In the genomic region with DNA sequence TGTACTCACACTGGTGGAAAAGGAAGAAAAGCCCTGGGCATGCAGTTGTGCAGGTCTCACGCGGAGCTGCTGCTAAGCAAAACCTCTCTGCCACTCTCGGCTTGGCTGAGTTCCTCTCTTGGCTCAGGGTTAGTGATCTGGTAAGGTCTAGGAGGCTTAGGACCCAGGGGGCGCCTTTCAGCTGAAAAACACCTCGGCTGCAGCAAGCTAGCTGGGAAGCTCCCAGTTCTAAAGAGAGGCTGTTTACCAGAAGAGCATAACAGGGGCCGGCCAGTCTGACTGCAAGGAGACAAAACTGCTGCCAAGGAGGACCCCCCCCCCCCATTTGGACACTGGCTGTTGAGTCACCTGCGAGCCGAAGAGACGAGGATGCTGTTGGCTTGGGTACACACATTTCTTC, we compare ENCODE assay signal across 8 mouse cellular contexts. TPM values are rescaled to one million over a fixed set of nuclear protein-coding genes. Genes with fewer than 3 reads are reported as not detected.
DNase-seq lines count a peak whose midpoint lies in the region; ATAC-seq and TF ChIP-seq lines count a peak whose summit lies in the region.

No protein-coding gene starts in this region.

- no peaks in the 10 kb centered on the region for H3K27me3 ChIP-seq in embryonic facial prominence, embryonic 11.5 days (ENCODE audit: control insufficient read depth, insufficient read depth, low read length)
- H3K27me3 ChIP-seq in heart, adult 2 months (ENCODE audit: control insufficient read depth, insufficient read depth, low read length): no peaks in the 10 kb centered on the region
- no peaks in the 10 kb centered on the region for H3K27me3 ChIP-seq in kidney, adult 2 months (replicated peaks; ENCODE audit: control insufficient read depth, insufficient read depth, low read length)
- H3K27me3 ChIP-seq in limb, embryonic 11.5 days (ENCODE audit: control insufficient read depth, insufficient read depth, low read length): no peaks in the 10 kb centered on the region
- peaks cover 11% of the 10 kb centered on the region; the same call in 1 of the 2 replicates for H3K27me3 ChIP-seq in midbrain, embryonic 12.5 days
- no peaks in the 10 kb centered on the region for H3K27me3 ChIP-seq in small intestine, adult 2 months (ENCODE audit: control insufficient read depth, insufficient read depth, low read length)

- peak; percentile 92 for TF ChIP-seq EP300 in heart, adult 2 months (IDR thresholded peaks at IDR 0.05; ENCODE audit: insufficient read depth, low read depth, low read length)

- H3K4me3 ChIP-seq in embryonic facial prominence, embryonic 11.5 days (ENCODE audit: low read depth, low read length): peak overlapping the region; percentile 39
- peak overlapping the region; percentile 77 for H3K4me3 ChIP-seq in heart, adult 2 months
- H3K4me3 ChIP-seq in kidney, adult 2 months (ENCODE audit: insufficient read depth, low read depth, low read length): peak overlapping the region; percentile 60
- peak overlapping the region; percentile 41 for H3K4me3 ChIP-seq in limb, embryonic 11.5 days (ENCODE audit: low read depth, low read length)
- peak overlapping the region; percentile 54 for H3K4me3 ChIP-seq in midbrain, embryonic 12.5 days
- peak overlapping the region; percentile 61 for H3K4me3 ChIP-seq in small intestine, adult 2 months (ENCODE audit: low read depth, low read length)

- intact Hi-C loops in heart, adult 2 months (cut with DNase I): loop anchor here (2.0 to 5.0 kb wide), 4 partner anchors 16 to 122 kb away; partner anchors contain the start of genes Limk2 and Rnf185

- peak overlapping the region; percentile 98 for H3K4me2 ChIP-seq in embryonic facial prominence, embryonic 11.5 days (ENCODE audit: low read depth, low read length)
- peak overlapping the region; percentile 92 for H3K4me2 ChIP-seq in limb, embryonic 11.5 days (ENCODE audit: low read depth, severe bottlenecking)
- H3K4me2 ChIP-seq in midbrain, embryonic 12.5 days (replicated peaks): peak overlapping the region; percentile 98

- 2% methylated on average over 9 of the region's 9 CpGs for WGBS in embryonic facial prominence, embryonic 11.5 days
- WGBS in heart, adult 2 months: 0% methylated on average over 9 of the region's 9 CpGs
- under 1% methylated on average over 9 of the region's 9 CpGs for WGBS in kidney, adult 2 months
- WGBS in limb, embryonic 11.5 days: 3% methylated on average over 9 of the region's 9 CpGs
- WGBS in midbrain, embryonic 12.5 days: 2% methylated on average over 9 of the region's 9 CpGs
- under 1% methylated on average over 9 of the region's 9 CpGs for WGBS in small intestine, adult 2 months

- DNase-seq in adrenal gland, postnatal 10 days: peak; percentile 89
- DNase-seq in embryonic facial prominence, embryonic 11.5 days (ENCODE audit: low spot score): peak; percentile 82
- DNase-seq in heart, adult 2 months: peak; percentile 87 to 92
- DNase-seq in kidney, adult 2 months: peak; percentile 89
- DNase-seq in limb, embryonic 11.5 days (ENCODE audit: low spot score): peak; percentile 79

- H3K36me3 ChIP-seq in embryonic facial prominence, embryonic 11.5 days (replicated peaks; ENCODE audit: control insufficient read depth, insufficient read depth, low read depth, low read length): no peaks in the 10 kb centered on the region
- peaks cover 27% of the 10 kb centered on the region for H3K36me3 ChIP-seq in heart, adult 2 months (ENCODE audit: control insufficient read depth, insufficient read depth, low read length)
- no peaks in the 10 kb centered on the region for H3K36me3 ChIP-seq in kidney, adult 2 months (ENCODE audit: control insufficient read depth, insufficient read depth, low read length)
- no peaks in the 10 kb centered on the region for H3K36me3 ChIP-seq in limb, embryonic 11.5 days (ENCODE audit: control insufficient read depth, insufficient read depth, low read length)
- H3K36me3 ChIP-seq in midbrain, embryonic 12.5 days: no peaks in the 10 kb centered on the region
- H3K36me3 ChIP-seq in small intestine, adult 2 months (ENCODE audit: control insufficient read depth, insufficient read depth, low read length): no peaks in the 10 kb centered on the region

- TF ChIP-seq CTCF in heart, adult 2 months (IDR thresholded peaks at IDR 0.05): peak; percentile 73
- TF ChIP-seq CTCF in kidney, adult 2 months (conservative IDR thresholded peaks at IDR 0.05; ENCODE audit: insufficient read depth, insufficient read length, low read depth, low read length): peak; percentile 40; the same call in 1 of the 2 replicates
- TF ChIP-seq CTCF in small intestine, adult 2 months (IDR thresholded peaks at IDR 0.05; ENCODE audit: extremely low read depth, insufficient read length, insufficient replicate concordance, low read depth, low read length): peak; percentile 34; the same call in 1 of the 2 replicates

- H3K9me3 ChIP-seq in embryonic facial prominence, embryonic 11.5 days (replicated peaks; ENCODE audit: control insufficient read depth, low read length): no peaks in the 10 kb centered on the region
- H3K9me3 ChIP-seq in limb, embryonic 11.5 days (ENCODE audit: control insufficient read depth, low read length): no peaks in the 10 kb centered on the region
- H3K9me3 ChIP-seq in midbrain, embryonic 12.5 days: no peaks in the 10 kb centered on the region

- peak; percentile 84 for TF ChIP-seq POLR2A in heart, adult 2 months (IDR thresholded peaks at IDR 0.05; ENCODE audit: insufficient read depth, low read depth, low read length)
- no peak for TF ChIP-seq POLR2A in kidney, adult 2 months (IDR thresholded peaks at IDR 0.05; ENCODE audit: low read depth, low read length)
- TF ChIP-seq POLR2A in small intestine, adult 2 months (IDR thresholded peaks at IDR 0.05; ENCODE audit: low read depth, low read length): peak; percentile 56

- 0 out of 2 replicates have a peak, but pooled peaks have one; percentile 17 for ATAC-seq in embryonic facial prominence, embryonic 11.5 days (replicated peaks; ENCODE audit: insufficient number of reproducible peaks, low FRiP score, low TSS enrichment, low read depth)
- no peak for ATAC-seq in limb, embryonic 11.5 days (ENCODE audit: insufficient number of reproducible peaks, low FRiP score, low TSS enrichment, low read depth)
- no peak for ATAC-seq in midbrain, embryonic 12.5 days (ENCODE audit: low FRiP score, low read depth)
- ATAC-seq in erythroblast, adult 5-6 weeks (replicated peaks; ENCODE audit: low FRiP score, poor library complexity, severe bottlenecking): no peak

- no peaks in the 10 kb centered on the region for H3K79me2 ChIP-seq in heart, adult 2 months (replicated peaks; ENCODE audit: control insufficient read depth, insufficient read depth, low read length)

- H3K9ac ChIP-seq in embryonic facial prominence, embryonic 11.5 days (replicated peaks; ENCODE audit: low read length): peak overlapping the region; percentile 57
- peak overlapping the region; percentile 85 for H3K9ac ChIP-seq in heart, adult 2 months (ENCODE audit: low read depth, low read length)
- peak overlapping the region; percentile 61 for H3K9ac ChIP-seq in limb, embryonic 11.5 days (ENCODE audit: low read length)
- peak overlapping the region; percentile 68 for H3K9ac ChIP-seq in midbrain, embryonic 12.5 days (replicated peaks)

- no peak overlapping the region for H3K27ac ChIP-seq in embryonic facial prominence, embryonic 11.5 days (replicated peaks; ENCODE audit: low read depth, low read length)
- peak overlapping the region; percentile 94 for H3K27ac ChIP-seq in heart, adult 2 months
- H3K27ac ChIP-seq in kidney, adult 2 months (ENCODE audit: insufficient read depth, low read depth, low read length): peak overlapping the region; percentile 89
- H3K27ac ChIP-seq in limb, embryonic 11.5 days (replicated peaks; ENCODE audit: low read depth, low read length): no peak overlapping the region; the same call in 1 of the 2 replicates
- peak overlapping the region; percentile 46 for H3K27ac ChIP-seq in midbrain, embryonic 12.5 days (replicated peaks)
- H3K27ac ChIP-seq in small intestine, adult 2 months (ENCODE audit: insufficient read depth, low read depth, low read length): peak overlapping the region; percentile 69

- H3K4me1 ChIP-seq in embryonic facial prominence, embryonic 11.5 days (ENCODE audit: control insufficient read depth, insufficient read depth, low read length): peaks cover 2% of the 10 kb centered on the region; the same call in 1 of the 2 replicates
- peaks cover 30% of the 10 kb centered on the region for H3K4me1 ChIP-seq in heart, adult 2 months (ENCODE audit: control insufficient read depth, insufficient read depth, low read length)
- H3K4me1 ChIP-seq in kidney, adult 2 months (ENCODE audit: control insufficient read depth, insufficient read depth, low read length): peaks cover 11% of the 10 kb centered on the region; the same call in 1 of the 2 replicates
- H3K4me1 ChIP-seq in limb, embryonic 11.5 days (ENCODE audit: control insufficient read depth, insufficient read depth, low read length): peaks cover 3% of the 10 kb centered on the region; the same call in 1 of the 2 replicates
- peaks cover 21% of the 10 kb centered on the region for H3K4me1 ChIP-seq in midbrain, embryonic 12.5 days
- H3K4me1 ChIP-seq in small intestine, adult 2 months (ENCODE audit: control insufficient read depth, insufficient read depth, insufficient read length, low read length): peaks cover 5% of the 10 kb centered on the region; the same call in 1 of the 2 replicates

RNA-seq across cellular contexts. Expression of gene Pik3ip1, which starts 0.4 kb away (rescaled TPM):
- 10 to 100 TPM; 13.3 to 17.8 TPM for total RNA-seq in adrenal gland, postnatal 10 days (2021)
- polyA plus RNA-seq in embryonic facial prominence, embryonic 11.5 days (2014; fragmentation: Nextera tagmentation; extraction: Ambion mirVana): 10.5 and 10.6 TPM in 2 replicates
- total RNA-seq in heart, adult 2 months (2021): 10 to 100 TPM; 29.4 to 36.4 TPM
- 29.5 and 36.2 TPM in 2 replicates for polyA plus RNA-seq in heart, adult 2 months (2012; rRNA removed)
- polyA plus RNA-seq in kidney, adult 2 months (2012; rRNA removed): 8.5 and 12.6 TPM in 2 replicates
- 10.2 and 11.5 TPM in 2 replicates for polyA plus RNA-seq in limb, embryonic 11.5 days (2014; fragmentation: Nextera tagmentation; extraction: Ambion mirVana)
- polyA plus RNA-seq in midbrain, embryonic 12.5 days (2016; fragmentation: Nextera tagmentation; extraction: Ambion mirVana): 17.3 TPM in 2 replicates
- 6.4 and 11.0 TPM in 2 replicates for polyA plus RNA-seq in small intestine, adult 2 months (2012; rRNA removed)
- total RNA-seq in erythroblast, adult 5-6 weeks (2015; ENCODE audit: low replicate concordance): 0.77 and 2.9 TPM in 2 replicates
- 3.5 and 3.8 TPM in 2 replicates for total RNA-seq in erythroblast, adult 5-6 weeks (2017; ENCODE audit: low replicate concordance)

RNA-seq across cellular contexts. Expression of gene Patz1, which starts 41.9 kb away (rescaled TPM):
- 10 to 100 TPM; 31.2 to 38.5 TPM for total RNA-seq in adrenal gland, postnatal 10 days (2021)
- 72.6 and 73.2 TPM in 2 replicates for polyA plus RNA-seq in embryonic facial prominence, embryonic 11.5 days (2014; fragmentation: Nextera tagmentation; extraction: Ambion mirVana)
- 10 to 100 TPM; 19.4 to 30.8 TPM for total RNA-seq in heart, adult 2 months (2021)
- polyA plus RNA-seq in heart, adult 2 months (2012; rRNA removed): 16.3 and 19.9 TPM in 2 replicates
- 36.3 and 43.1 TPM in 2 replicates for polyA plus RNA-seq in kidney, adult 2 months (2012; rRNA removed)
- polyA plus RNA-seq in limb, embryonic 11.5 days (2014; fragmentation: Nextera tagmentation; extraction: Ambion mirVana): 64.6 and 72.3 TPM in 2 replicates
- polyA plus RNA-seq in midbrain, embryonic 12.5 days (2016; fragmentation: Nextera tagmentation; extraction: Ambion mirVana): 140 and 154 TPM in 2 replicates
- 7.8 and 15.1 TPM in 2 replicates for polyA plus RNA-seq in small intestine, adult 2 months (2012; rRNA removed)
- total RNA-seq in erythroblast, adult 5-6 weeks (2015; ENCODE audit: low replicate concordance): 18.0 and 18.6 TPM in 2 replicates
- 13.5 and 22.2 TPM in 2 replicates for total RNA-seq in erythroblast, adult 5-6 weeks (2017; ENCODE audit: low replicate concordance)

Comparison
In these comparisons a context has a peak if more than half of its experiments do, and no peak if none do; other contexts are left out.
1. H3K27ac ChIP-seq: peak in heart, adult 2 months (single experiment), kidney, adult 2 months (single experiment), midbrain, embryonic 12.5 days (single experiment) and small intestine, adult 2 months (single experiment); none in embryonic facial prominence, embryonic 11.5 days (single experiment) and limb, embryonic 11.5 days (single experiment).
2. Peak in every context shown above with its lines, with median percentiles within 50 percentile points of each other: DNase-seq, H3K4me2 ChIP-seq, H3K4me3 ChIP-seq, H3K9ac ChIP-seq and CTCF ChIP-seq.